Mouse (Mus musculus) MEL (cell line): ENCODE measurements around the gene Sel1l. TPM values are rescaled to one million over a fixed set of nuclear protein-coding genes. Genes with fewer than 3 reads are reported as not detected.

Source experiments
- DNase-seq: peaks from one replicate; pipeline ENCODE4 v3.0.0; 2011; ENCODE audit warnings: low read depth, low spot score
- H3K27ac ChIP-seq: 2 replicates; pipeline ENCODE4 v1.5.1; 2012; ENCODE audit warnings: low read depth, mild to moderate bottlenecking, control low read depth, low read length, moderate library complexity; ENCODE audit not compliant: control insufficient read depth
- H3K27me3 ChIP-seq, 2 experiments: fragments of 150-350 bp in 1 of 2; sonication (generic) in 1 of 2; 2 replicates each; pipeline ENCODE4 v1.6.1; 2012; ENCODE audit warnings: low read length in 2 of 2, mild to moderate bottlenecking in 2 of 2, improper control_type of control experiment in 1 of 2, moderate library complexity in 1 of 2; ENCODE audit not compliant: insufficient read depth in 2 of 2, control insufficient read depth in 1 of 2
- H3K36me3 ChIP-seq, 2 experiments: 2 replicates each; pipeline ENCODE4 v1.6.1; 2012 to 2014; ENCODE audit warnings: low read length in 2 of 2, improper control_type of control experiment in 1 of 2, inconsistent platforms in 1 of 2, mild to moderate bottlenecking in 1 of 2; ENCODE audit not compliant: insufficient read depth in 2 of 2, control insufficient read depth in 1 of 2
- H3K4me1 ChIP-seq, 2 experiments: fragments of 150-350 bp in 1 of 2; sonication (generic) in 1 of 2; 2 replicates each; pipeline ENCODE4 v1.6.1; 2012; ENCODE audit warnings: low read length in 2 of 2, improper control_type of control experiment in 1 of 2, mild to moderate bottlenecking in 1 of 2; ENCODE audit not compliant: insufficient read depth in 2 of 2, control insufficient read depth in 1 of 2
- H3K4me3 ChIP-seq, 2 experiments: fragments of 150-350 bp in 1 of 2; sonication (generic) in 1 of 2; 2 replicates each; pipeline ENCODE4 v1.5.1; 2012; ENCODE audit warnings: low read depth in 2 of 2, low read length in 2 of 2, mild to moderate bottlenecking in 2 of 2, moderate library complexity in 2 of 2, control low read depth in 1 of 2, improper control_type of control experiment in 1 of 2; ENCODE audit not compliant: control insufficient read depth in 1 of 2, insufficient read depth in 1 of 2
- H3K79me2 ChIP-seq: 2 replicates; pipeline ENCODE4 v1.6.1; 2012; ENCODE audit warnings: mild to moderate bottlenecking, low read length, moderate library complexity; ENCODE audit not compliant: control insufficient read depth, poor library complexity, insufficient read depth
- H3K9ac ChIP-seq: 2 replicates; pipeline ENCODE4 v1.6.1; 2012; ENCODE audit warnings: low read depth, mild to moderate bottlenecking, control low read depth, low read length, moderate library complexity; ENCODE audit not compliant: control insufficient read depth, poor library complexity, severe bottlenecking
- H3K9me3 ChIP-seq: fragments of 150-350 bp; sonication (generic); replicated peaks from 2 replicates; pipeline ENCODE4 v1.6.1; 2012; ENCODE audit warnings: mild to moderate bottlenecking, low read length, improper control_type of control experiment, moderate library complexity; ENCODE audit not compliant: insufficient read depth
- CHD2 ChIP-seq: IDR thresholded peaks from 2 replicates; pipeline ENCODE4 v1.6.1; 2011; ENCODE audit warnings: low read length, improper control_type of control experiment
- KAT2A ChIP-seq: conservative IDR thresholded peaks from 2 replicates; pipeline ENCODE4 v1.6.1; 2012; ENCODE audit warnings: low read depth, low read length, improper control_type of control experiment, inconsistent platforms
- MAFK ChIP-seq: IDR thresholded peaks from 2 replicates; pipeline ENCODE4 v1.6.1; 2011; ENCODE audit warnings: low read depth, mild to moderate bottlenecking, low read length, improper control_type of control experiment, borderline replicate concordance
- MEF2A ChIP-seq: IDR thresholded peaks from 2 replicates; pipeline ENCODE4 v1.6.1; 2014; ENCODE audit warnings: low read depth, mild to moderate bottlenecking, inconsistent platforms, low read length, improper control_type of control experiment; ENCODE audit not compliant: poor library complexity, insufficient replicate concordance, severe bottlenecking; ENCODE audit errors: extremely low read depth
- MYB ChIP-seq: IDR thresholded peaks from 2 replicates; pipeline ENCODE4 v1.6.1; 2011; ENCODE audit warnings: mild to moderate bottlenecking, low read depth, low read length, improper control_type of control experiment
- NRF1 ChIP-seq: IDR thresholded peaks from 2 replicates; pipeline ENCODE4 v1.6.1; 2014; ENCODE audit warnings: low read depth, mild to moderate bottlenecking, inconsistent platforms, low read length, improper control_type of control experiment, moderate library complexity; ENCODE audit not compliant: poor library complexity, insufficient read depth, severe bottlenecking
- POLR2A ChIP-seq, 2 experiments: IDR thresholded peaks; 2 replicates each; pipeline ENCODE4 v1.6.1; 2011 to 2012; ENCODE audit warnings: low read length in 2 of 2, mild to moderate bottlenecking in 2 of 2, control low read depth in 1 of 2, improper control_type of control experiment in 1 of 2, low read depth in 1 of 2, moderate library complexity in 1 of 2; ENCODE audit not compliant: control insufficient read depth in 1 of 2, insufficient read depth in 1 of 2, poor library complexity in 1 of 2
- POLR2AphosphoS2 ChIP-seq: IDR thresholded peaks from 2 replicates; pipeline ENCODE4 v1.6.1; 2011; ENCODE audit warnings: low read length, improper control_type of control experiment
- POLR2AphosphoS5 ChIP-seq: IDR thresholded peaks from 2 replicates; pipeline ENCODE4 v1.6.1; 2012; ENCODE audit warnings: low read depth, borderline replicate concordance, mild to moderate bottlenecking, inconsistent platforms, low read length, moderate library complexity, mixed read lengths
- RAD21 ChIP-seq: IDR thresholded peaks from 2 replicates; pipeline ENCODE4 v1.6.1; 2011; ENCODE audit warnings: mild to moderate bottlenecking, low read depth, low read length, improper control_type of control experiment
- RCOR1 ChIP-seq: IDR thresholded peaks from 2 replicates; pipeline ENCODE4 v1.6.1; 2012; ENCODE audit warnings: low read depth, mild to moderate bottlenecking, inconsistent platforms, low read length, improper control_type of control experiment
- UBTF ChIP-seq: IDR thresholded peaks from 2 replicates; pipeline ENCODE4 v1.6.1; 2012; ENCODE audit warnings: low read depth, mild to moderate bottlenecking, inconsistent platforms, low read length, improper control_type of control experiment, moderate library complexity, borderline replicate concordance; ENCODE audit not compliant: insufficient read depth
- USF2 ChIP-seq, 2 experiments: IDR thresholded peaks; 2 replicates each; pipeline ENCODE4 v1.6.1; 2011 to 2012; ENCODE audit warnings: improper control_type of control experiment in 2 of 2, low read length in 2 of 2, borderline replicate concordance in 1 of 2, inconsistent platforms in 1 of 2, low read depth in 1 of 2, mild to moderate bottlenecking in 1 of 2; ENCODE audit not compliant: insufficient read depth in 1 of 2
- ZKSCAN1 ChIP-seq: IDR thresholded peaks from 2 replicates; pipeline ENCODE4 v1.6.1; 2012; ENCODE audit warnings: low read depth, mild to moderate bottlenecking, inconsistent platforms, low read length, improper control_type of control experiment, moderate library complexity
- ZNF384 ChIP-seq: IDR thresholded peaks from 2 replicates; pipeline ENCODE4 v1.6.1; 2012; ENCODE audit warnings: low read depth, mild to moderate bottlenecking, inconsistent platforms, low read length, improper control_type of control experiment
- polyA plus RNA-seq, 2 experiments: library from polyadenylated mRNA; stranded (reverse) in 1 of 2; unstranded in 1 of 2; fragments of >175 nt in 1 of 2; fragments of >200 nt in 1 of 2; gene quantifications; 2 replicates each; pipeline versions ENCODE4 v1.2.1 to v1.2.4; 2012; ENCODE audit warnings: low replicate concordance in 2 of 2, low read depth in 1 of 2; ENCODE audit not compliant: insufficient read length in 2 of 2, insufficient read depth in 1 of 2, missing spikeins in 1 of 2
- total RNA-seq: library from RNA; depleted of rRNA; stranded (reverse); fragments of 300-350 nt; gene quantifications from 2 replicates; pipeline ENCODE4 v1.2.3, GENCODE M21; 2012

The Sel1l gene
- total and polyA plus RNA-seq, 3 experiments = 32.0 to 299 (median 35.6) TPM

DNA sequence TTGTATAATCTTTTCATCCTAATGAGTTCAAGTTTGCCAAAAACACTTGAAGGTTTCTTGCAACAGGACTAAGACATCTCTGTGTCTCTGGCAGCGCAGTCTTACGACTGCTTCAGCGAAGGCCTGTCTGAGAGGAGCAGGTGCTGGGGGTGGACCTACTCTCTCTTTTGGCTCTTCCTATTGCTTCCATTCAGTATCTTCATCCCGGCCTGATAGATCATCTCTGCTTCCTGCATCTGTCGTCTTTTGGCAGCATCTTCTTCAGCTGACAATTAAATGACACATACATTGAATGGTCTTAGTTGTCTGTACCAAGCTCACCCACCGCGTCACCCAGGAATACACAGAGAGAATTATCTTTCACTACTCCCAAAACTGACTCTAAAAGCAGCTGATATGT, 17.5 kb downstream of the Sel1l start:
- DNase-seq = no peak
- H3K79me2 ChIP-seq = no peaks in the 10 kb centered on the region
- H3K27me3 ChIP-seq = no peaks in the 10 kb centered on the region
- H3K36me3 ChIP-seq = peaks cover 0 to 16% of the 10 kb centered on the region in 2 experiments; a peak in 2 of 4 replicates
- no peak overlapping the region for H3K9ac ChIP-seq
- no peaks in the 10 kb centered on the region for H3K9me3 ChIP-seq
- no peak overlapping the region for H3K4me3 ChIP-seq
- no peak overlapping the region for H3K27ac ChIP-seq
- TF ChIP-seq MEF2A (no peak), CHD2 (no peak), MYB (no peak), KAT2A (no peak)
- TF ChIP-seq, all 39 proteins: peak for 0
- no peaks in the 10 kb centered on the region for H3K4me1 ChIP-seq

GRCm38 (mm10) chr12:91820461-91820860, 28.5 kb downstream of the Sel1l start:
- TF ChIP-seq ZKSCAN1 (no peak), RCOR1 (no peak), POLR2AphosphoS2 (no peak), RAD21 (no peak), MAFK (no peak), POLR2A (IDR thresholded peaks at IDR 0.05; ENCODE audit: control insufficient read depth in 1 of 2, insufficient read depth in 1 of 2, low read depth in 1 of 2, low read length in 2 of 2, poor library complexity in 1 of 2) (no peak), UBTF (no peak), USF2 (IDR thresholded peaks at IDR 0.05; ENCODE audit: borderline replicate concordance in 1 of 2, insufficient read depth in 1 of 2, low read depth in 1 of 2, low read length in 2 of 2) (no peak), MEF2A (no peak), POLR2AphosphoS5 (no peak), ZNF384 (no peak), NRF1 (no peak)
- TF ChIP-seq, all 39 proteins: peak for 0
- H3K4me1 ChIP-seq = no peaks in the 10 kb centered on the region
- no peak for DNase-seq
- H3K9me3 ChIP-seq = no peaks in the 10 kb centered on the region
- H3K9ac ChIP-seq = no peak overlapping the region
- H3K4me3 ChIP-seq = no peak overlapping the region
- H3K36me3 ChIP-seq = peaks cover 0 to 14% of the 10 kb centered on the region in 2 experiments; a peak in 2 of 4 replicates
- no peaks in the 10 kb centered on the region for H3K27me3 ChIP-seq
- no peak overlapping the region for H3K27ac ChIP-seq
- H3K79me2 ChIP-seq = no peaks in the 10 kb centered on the region
